Mouse (Mus musculus): ENCODE measurements around the gene Krtcap3.
"Not testable (repeated sequence)": the region's sequence is repeated elsewhere in the genome, so short reads cannot be mapped to it uniquely, and the experiment has no call there.

Krtcap3 gene

GRCm38 (mm10) chr5:31251541-31252101, at the start of gene Krtcap3:
TSS of gene Krtcap3 (plus strand) at chr5:31251691.
- DNase-seq (ENCODE audit: low read depth, low spot score): no peak

DNA sequence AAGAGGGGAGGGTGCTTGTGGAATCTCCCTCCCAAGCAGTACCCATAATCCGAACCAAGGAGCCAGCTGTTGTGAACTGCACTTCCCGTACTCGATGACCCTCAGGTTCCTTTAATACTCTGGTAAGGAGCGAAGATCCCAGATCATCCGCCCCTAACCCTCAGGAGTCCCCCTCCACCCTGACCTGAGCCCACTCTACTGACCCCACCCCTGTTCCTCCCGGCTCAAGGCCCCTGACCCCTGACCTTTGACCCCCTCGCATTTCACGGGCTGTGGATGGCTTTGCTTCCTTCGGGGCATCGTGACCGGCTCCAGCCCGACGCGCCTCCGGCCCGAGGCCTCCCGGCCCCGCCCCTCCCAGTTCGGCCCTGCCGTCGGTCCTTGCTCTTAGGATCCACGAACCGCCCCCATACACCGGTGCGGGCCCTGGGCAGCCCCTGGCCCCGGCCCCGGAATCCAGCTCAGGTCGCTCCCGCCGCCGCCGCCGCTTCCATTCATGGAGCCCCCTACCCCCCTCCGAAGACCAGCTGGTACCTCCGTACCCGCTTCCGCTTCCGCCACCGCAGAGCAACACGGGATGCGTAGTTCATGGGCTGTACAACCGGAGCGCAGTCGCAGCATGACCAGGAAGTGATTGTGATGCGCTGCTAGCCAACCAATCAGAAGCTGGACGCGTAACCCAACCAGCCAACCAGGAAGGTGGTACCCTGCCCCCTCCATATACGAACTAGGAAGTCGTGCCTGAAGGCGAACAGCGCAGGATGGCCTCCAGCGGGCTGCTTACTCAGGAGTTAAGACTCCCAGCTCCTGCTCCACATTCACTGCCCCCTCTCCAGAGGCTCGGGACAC, 49.5 kb upstream of the Krtcap3 start, which contains the start of gene Zfp513:
Gene Zfp513 (minus strand): TSS at position 562 of the 849 bp plus-strand sequence.
- peak; percentile 92 for DNase-seq (ENCODE audit: low read depth, low spot score)

GRCm38 (mm10) chr5:31202933-31203332, 48.6 kb upstream of the Krtcap3 start:
- DNase-seq (ENCODE audit: low read depth, low spot score): no peak

- DNase-seq (ENCODE audit: low read depth, low spot score): no peak
These were observed 47.6 kb upstream of the Krtcap3 start for GRCm38 (mm10) chr5:31203866-31204265.

GRCm38 (mm10) chr5:31204421-31204820, 47.1 kb upstream of the Krtcap3 start:
- DNase-seq (ENCODE audit: low read depth, low spot score): no peak

- DNase-seq (ENCODE audit: low read depth, low spot score): not testable (repeated sequence)
These were observed 34.9 kb upstream of the Krtcap3 start for GRCm38 (mm10) chr5:31216554-31216953.

DNA sequence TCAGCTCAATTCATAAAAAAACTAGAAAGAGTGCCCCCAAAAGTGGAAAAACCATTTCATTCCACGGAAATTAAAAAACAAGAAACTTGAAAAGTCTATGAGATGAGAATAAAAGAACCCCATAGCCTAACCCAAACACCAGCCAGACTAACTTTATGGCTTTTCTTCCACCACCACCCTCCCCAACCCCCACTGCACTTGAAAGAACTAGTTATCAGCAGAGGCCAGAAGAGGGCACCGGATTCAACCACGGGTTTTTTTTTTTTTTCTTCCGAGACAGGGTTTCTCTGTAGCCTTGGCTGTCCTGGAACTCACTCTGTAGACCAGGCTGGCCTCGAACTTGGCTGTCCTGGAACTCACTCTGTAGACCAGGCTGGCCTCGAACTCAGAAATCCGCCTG, 33.2 kb upstream of the Krtcap3 start:
- no peak for DNase-seq (ENCODE audit: low read depth, low spot score)

- peak; percentile 56 for DNase-seq (ENCODE audit: low read depth, low spot score)
These were observed 32.4 kb upstream of the Krtcap3 start for GRCm38 (mm10) chr5:31219070-31219469.

DNA sequence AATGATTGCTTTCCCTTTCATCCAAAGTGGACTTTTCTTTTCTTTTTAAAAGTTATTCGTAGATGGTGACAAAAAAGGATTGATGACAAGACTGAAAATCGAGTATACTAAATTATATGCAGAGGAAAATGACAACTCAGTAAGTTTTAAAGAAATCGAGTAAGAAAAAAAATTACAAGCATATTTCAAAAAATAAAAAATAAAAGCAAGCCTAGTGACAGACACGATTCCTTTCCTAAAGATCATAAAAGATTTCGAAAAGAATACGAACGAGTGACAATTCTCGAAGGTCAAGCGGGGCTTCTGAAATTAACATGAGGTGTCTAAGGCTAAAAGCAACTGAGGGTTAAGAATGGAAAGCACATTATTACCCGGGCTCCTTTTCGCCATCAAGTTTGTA, 32.0 kb upstream of the Krtcap3 start:
- DNase-seq (ENCODE audit: low read depth, low spot score): no peak

DNA sequence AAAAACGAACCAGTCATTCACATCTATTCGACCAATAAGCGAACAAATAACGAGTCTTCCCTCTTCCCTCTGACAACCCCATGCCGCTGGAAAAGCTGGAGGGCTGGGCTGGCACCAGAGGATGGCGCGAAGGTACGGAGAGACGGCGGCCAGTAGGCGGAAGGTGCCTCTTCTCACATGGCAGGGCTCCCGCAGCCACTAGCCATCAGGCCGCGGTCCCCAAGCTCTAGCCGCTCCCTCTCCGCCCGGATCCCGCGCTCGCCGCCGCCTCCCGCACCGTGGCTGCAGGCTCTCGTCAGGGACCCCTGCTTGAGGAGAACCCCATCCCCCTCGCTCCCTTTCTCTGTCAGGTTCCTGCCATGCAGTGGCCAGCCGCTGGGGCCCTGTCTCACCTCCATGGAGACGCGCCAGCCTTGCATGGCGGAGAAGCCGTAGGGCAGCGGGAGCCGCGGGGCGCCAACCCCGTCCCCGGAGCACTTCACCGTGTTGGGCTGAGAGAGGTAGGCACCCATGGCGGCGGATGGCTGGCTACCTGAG, 31.5 kb upstream of the Krtcap3 start:
- peak; percentile 42 for DNase-seq (ENCODE audit: low read depth, low spot score)

- peak; percentile 94 for DNase-seq (ENCODE audit: low read depth, low spot score)
These were observed 30.8 kb upstream of the Krtcap3 start, which contains the start of gene Ppm1g for GRCm38 (mm10) chr5:31220448-31221303. TSS of gene Ppm1g (minus strand) at chr5:31220687.

DNA sequence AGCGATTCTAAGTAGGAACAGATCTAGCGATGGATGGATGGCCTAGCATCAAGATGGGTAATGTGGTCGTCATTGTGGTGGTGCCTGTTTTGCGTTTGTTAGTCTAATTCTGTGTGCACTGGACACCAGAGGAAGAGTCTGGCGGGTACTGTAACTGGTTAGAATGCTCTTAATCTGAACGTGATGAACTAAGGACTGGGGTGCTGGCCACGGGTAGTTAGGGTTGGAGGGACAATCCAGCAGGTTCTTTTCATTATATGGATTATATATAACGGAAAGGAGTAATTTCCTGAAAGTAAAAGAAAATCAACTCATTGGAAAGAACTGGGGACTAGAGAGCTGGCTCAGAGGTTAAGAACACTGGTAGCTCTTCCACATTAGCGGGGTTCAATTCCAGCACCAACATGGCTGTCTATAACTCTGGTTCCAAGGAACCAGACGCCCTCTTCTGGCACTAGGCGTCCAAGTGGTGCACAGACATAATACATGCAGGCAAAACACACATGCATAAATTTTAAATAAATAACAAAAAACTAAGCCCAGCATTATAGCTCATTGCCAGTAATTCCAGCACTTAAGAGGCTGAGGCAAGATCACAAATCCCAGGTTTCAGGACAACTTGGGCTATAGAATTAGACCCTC, 30.1 kb upstream of the Krtcap3 start:
- peak; percentile 60 for DNase-seq (ENCODE audit: low read depth, low spot score)

- no peak for DNase-seq (ENCODE audit: low read depth, low spot score)
These were observed 28.8 kb upstream of the Krtcap3 start for GRCm38 (mm10) chr5:31222696-31223095.

- DNase-seq (ENCODE audit: low read depth, low spot score): no peak
These were observed 24.9 kb upstream of the Krtcap3 start for GRCm38 (mm10) chr5:31226641-31227040.

DNA sequence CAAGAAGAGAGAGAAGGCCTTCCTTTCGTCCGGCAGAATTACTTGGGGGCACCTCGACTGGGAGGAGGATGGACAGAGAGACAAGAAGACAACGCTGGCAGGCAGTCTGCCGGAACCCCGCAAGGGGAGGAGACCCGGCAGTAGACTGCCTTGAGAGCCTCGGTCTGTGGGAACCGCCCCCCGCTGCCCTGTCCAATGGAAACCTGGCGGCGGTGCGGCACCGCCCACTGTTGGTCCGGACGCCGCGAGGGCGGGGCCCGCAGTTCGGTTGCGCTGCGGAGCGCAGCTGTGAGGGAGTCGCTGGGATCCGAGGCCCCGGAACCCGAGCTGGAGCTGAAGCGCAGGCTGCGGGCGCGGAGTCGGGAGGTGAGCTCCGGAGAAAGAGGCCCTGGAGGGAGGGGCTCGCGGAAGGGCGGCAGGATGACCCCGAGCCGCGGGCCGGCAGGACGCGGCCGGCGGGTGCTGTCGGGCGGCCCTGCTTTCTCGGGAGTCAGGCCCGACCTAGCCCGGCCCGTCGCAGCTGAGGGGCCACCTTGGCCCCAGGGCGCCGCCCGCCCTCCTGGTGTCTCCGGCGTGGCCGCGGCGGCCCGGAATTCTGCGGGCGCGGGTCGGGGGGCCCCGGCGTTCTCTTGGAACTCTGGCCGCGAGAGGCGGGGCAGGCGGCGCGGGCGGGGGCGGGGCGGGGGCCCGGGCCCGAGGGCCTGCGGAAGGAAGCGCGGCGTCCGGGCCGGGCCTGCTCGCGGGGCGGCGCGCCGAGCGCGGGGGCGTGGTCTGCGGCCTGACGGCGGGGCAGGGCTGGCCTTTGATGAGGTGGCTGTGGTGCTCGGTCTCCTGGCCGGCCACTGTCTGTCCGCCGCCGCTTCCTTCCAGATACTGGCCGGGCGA, 10.6 kb upstream of the Krtcap3 start, which contains the start of the genes Nrbp1 and Gm9970:
Gene Nrbp1 (plus strand): TSS at position 228 of the 885 bp plus-strand sequence.
Gene Gm9970 (minus strand): TSS at position 596 of the 885 bp plus-strand sequence.
- peak; percentile 92 for DNase-seq (ENCODE audit: low read depth, low spot score)

- DNase-seq (ENCODE audit: low read depth, low spot score): no peak
These were observed 9.9 kb upstream of the Krtcap3 start for GRCm38 (mm10) chr5:31241522-31242034.

DNA sequence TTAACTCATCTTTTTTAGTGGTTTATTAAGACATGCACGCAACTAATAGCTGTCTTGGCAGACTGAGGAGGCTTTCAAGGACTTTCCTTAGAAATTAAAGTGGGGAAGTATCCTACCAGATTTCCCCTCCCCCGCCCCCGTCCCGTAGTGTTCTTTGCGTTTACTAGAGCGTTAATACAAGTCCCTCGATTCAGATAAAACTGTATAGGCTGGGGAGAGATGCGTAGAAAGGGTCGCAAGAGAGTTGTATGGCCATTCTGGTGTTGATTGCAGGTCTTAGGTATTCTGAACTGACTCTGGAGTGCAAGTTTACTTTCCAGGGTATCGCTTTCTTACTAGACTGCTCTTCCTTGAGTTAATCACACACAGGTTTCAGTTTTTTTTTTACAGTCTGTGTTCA, 9.3 kb upstream of the Krtcap3 start:
- DNase-seq (ENCODE audit: low read depth, low spot score): peak; percentile 5

DNA sequence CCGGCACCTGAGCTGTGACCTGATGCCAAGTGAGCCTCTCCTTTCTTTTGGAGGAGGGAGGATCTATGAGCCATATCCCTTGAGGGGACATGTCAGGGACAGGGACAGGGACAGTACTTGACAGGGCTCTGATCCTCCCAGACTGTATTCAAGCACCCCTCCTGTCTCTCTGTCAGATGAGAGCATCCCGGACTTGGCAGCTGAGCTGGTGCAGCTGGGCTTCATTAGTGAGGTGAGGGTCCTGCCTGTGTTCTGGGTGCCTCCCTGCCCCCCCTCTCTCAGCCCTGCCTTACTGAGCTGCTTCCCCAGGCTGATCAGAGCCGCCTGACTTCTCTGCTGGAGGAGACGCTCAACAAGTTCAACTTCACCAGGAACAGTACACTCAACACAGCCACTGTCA, 775 bp upstream of the Krtcap3 start:
- no peak for DNase-seq (ENCODE audit: low read depth, low spot score)

- DNase-seq (ENCODE audit: low read depth, low spot score): no peak
These were observed 660 bp downstream of the Krtcap3 start for GRCm38 (mm10) chr5:31252151-31252550.

Measured in c-Kit-negative CD71-positive TER-119-positive erythroid progenitor cells, embryonic 14.5 days (primary cell).